Mouse (Mus musculus) spleen, postnatal 14 days (tissue): ENCODE measurements around the gene Osbpl6.

ENCODE experiments used
- DNase-seq, 2 experiments: peaks; one replicate each; pipeline ENCODE4 v3.0.0; 2021 to 2022; ENCODE audit warnings: low spot score in 2 of 2

Gene Osbpl6

DNA sequence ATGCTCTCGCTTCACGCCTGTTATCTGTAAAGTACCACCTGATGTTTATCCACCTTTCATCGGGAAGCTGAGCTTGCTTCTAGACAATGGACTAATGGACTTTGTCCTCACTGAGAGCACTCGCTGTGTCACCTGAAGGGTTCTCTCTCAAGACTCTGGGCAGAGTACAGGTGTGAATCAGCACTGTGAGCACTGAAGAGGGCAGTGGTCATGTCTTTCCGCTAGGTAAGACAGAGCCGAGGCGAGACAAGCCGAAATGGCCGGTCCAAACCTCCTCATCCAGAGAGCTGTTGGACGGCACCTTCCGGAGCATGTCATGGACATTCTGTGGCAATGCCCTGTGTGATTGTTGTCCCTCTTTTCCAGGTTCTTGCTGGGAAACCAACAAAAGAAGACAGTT is 92.6 kb downstream of the Osbpl6 start:
- no peak for DNase-seq

GRCm38 (mm10) chr2:76504122-76504839 is 98.0 kb downstream of the Osbpl6 start:
- no peak for DNase-seq

DNA sequence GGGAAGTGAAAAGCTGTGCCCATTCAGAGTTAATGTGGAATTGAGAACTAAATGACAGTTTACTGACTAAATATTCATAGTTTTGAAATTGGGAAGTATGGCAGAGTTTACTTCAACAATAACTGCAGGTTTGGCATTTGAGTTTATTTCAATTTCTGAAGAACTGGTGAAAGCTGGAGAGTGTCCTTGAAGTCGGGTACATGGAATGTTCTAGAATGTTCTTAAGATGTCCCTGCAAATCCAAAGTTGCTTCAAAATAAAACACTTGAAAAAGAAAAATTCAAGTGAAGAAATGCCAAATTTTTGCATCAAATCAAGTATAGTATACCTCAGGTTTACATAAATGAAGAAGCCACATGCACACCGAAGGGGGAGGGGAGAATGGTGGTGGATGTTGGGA is 98.7 kb downstream of the Osbpl6 start:
- no peak for DNase-seq

- no peak for DNase-seq
Measured at GRCm38 (mm10) chr2:76511281-76511721, 105.0 kb downstream of the Osbpl6 start.

GRCm38 (mm10) chr2:76512133-76512532 is 105.8 kb downstream of the Osbpl6 start:
- DNase-seq = no peak

- no peak for DNase-seq
Measured at GRCm38 (mm10) chr2:76512888-76513287, 106.6 kb downstream of the Osbpl6 start.

GRCm38 (mm10) chr2:76513296-76513695 is 107.0 kb downstream of the Osbpl6 start:
- DNase-seq = no peak

- no peak for DNase-seq
Measured at GRCm38 (mm10) chr2:76517471-76517870, 111.2 kb downstream of the Osbpl6 start.

- DNase-seq = no peak
Measured at GRCm38 (mm10) chr2:76518407-76519063, 112.2 kb downstream of the Osbpl6 start.

- no peak for DNase-seq
Measured at GRCm38 (mm10) chr2:76521585-76521984, 115.3 kb downstream of the Osbpl6 start.

GRCm38 (mm10) chr2:76524451-76524850 is 118.1 kb downstream of the Osbpl6 start:
- DNase-seq = no peak

- no peak for DNase-seq
Measured at GRCm38 (mm10) chr2:76525645-76526044, 119.3 kb downstream of the Osbpl6 start.

- DNase-seq = no peak
Measured at GRCm38 (mm10) chr2:76532490-76533126, 126.3 kb downstream of the Osbpl6 start.

GRCm38 (mm10) chr2:76534932-76535331 is 128.6 kb downstream of the Osbpl6 start:
- no peak for DNase-seq

- no peak for DNase-seq
Measured at GRCm38 (mm10) chr2:76541900-76542299, 135.6 kb downstream of the Osbpl6 start.

DNA sequence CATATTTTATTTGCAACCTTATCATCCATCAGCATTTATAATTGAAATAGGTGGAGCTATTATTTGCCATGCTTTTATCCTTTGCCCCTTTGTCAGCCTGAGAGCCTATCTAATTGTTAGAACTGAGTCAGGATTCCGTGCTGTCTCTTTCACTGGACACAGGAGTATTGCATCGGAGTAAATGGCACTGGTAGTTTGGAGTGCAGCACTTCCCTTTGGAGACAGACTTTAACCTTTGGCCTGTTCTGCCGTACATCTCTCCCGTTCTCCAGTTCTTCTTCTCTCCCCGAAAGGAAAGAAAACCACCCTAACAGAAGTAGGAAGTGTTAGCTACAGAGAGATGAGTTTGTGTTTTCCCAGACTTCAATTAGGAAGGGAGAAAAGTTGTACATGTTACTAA is 136.6 kb downstream of the Osbpl6 start:
- DNase-seq = no peak

DNA sequence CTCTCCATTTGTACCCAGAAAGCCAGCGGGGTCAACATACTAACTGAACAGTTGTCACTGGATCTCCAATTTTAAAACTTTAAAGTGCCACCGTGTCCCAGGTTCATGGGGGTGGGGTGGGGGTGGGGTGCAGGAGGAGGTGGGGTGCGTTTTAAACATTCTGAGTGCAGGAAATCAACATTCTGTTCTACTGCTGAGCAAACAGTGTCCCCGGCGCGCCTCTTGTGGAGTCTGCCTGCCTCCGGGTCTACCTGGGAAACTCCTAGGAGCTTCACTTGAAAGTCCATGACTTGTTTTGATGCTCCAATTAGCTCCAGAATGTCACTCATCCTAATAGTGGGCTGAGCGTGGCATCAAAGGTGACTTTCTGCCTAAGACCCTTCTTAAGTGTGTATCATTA is 139.2 kb downstream of the Osbpl6 start:
- no peak for DNase-seq

GRCm38 (mm10) chr2:76548171-76548570 is 141.9 kb downstream of the Osbpl6 start:
- DNase-seq = no peak

DNA sequence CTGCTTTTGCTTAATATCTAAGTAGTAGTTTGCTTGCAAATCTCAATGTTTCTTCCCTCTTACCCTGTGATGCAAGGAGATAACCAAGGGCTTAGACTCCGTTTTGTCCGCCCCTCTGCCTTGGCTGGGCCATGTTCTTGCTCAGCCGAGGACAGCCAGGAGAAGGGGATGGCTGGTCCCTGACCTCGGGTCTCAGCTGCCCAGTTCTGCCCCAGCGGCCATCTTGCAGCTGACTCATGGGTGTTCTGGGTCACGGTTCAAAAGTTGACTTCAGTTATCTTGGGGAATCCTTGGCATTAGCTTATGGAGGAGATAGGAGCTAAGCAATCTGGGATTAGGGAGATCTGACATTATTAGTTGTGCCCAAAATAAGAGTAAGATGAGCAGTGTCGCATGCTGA is 142.5 kb downstream of the Osbpl6 start:
- no peak for DNase-seq

GRCm38 (mm10) chr2:76549316-76549715 is 143.0 kb downstream of the Osbpl6 start:
- DNase-seq = no peak

DNA sequence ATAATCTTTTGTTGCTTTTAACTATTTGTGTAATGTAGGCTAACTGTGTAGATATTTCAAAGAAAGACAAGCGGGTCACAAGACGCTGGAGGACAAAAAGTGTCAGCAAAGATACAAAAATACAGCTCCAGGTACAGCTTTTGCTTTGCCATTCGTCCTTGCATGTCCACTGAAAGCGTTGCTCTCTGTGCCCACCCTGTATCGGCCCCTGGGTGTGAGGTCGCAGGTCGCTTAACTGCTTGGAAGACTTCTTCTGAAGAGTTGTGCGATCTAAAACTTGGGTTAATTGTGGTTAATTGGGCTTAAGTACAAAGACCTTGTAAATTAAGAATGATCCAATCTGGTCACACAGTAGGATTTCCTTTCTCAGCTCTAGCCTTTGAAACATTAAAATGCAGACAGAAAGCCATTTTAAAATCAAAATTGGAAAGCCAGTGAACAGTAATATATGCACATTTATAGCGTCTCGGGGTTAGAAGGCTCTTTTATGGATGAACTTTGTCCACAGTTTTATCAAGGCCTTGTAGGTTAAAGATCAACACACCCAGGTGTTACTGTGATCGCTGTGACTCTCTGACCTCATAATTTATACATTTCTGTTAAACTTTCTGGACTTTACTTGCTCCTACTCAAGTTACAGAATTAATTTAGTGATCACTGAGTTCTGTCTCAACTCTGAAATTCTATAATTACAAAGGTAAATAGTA is 149.7 kb downstream of the Osbpl6 start:
- no peak for DNase-seq

DNA sequence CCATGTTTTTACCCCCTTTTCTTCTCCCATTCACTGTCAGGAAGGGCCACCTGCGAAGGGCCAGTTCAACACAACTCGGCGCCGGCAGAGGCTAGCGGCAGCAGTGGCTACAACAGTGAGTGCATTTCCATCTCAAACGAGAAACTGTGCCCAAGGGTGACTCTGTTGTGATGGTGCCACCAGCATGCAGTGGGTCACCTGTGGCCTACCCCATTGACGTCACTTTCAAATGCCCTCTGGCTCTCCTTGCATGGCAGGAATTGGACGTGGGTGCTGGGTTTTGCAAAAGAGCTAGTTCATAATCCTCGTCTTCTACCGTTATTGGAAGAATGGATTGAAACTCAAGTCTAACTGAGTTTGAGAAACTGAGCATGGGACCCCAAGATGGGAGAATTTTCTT is 153.8 kb downstream of the Osbpl6 start:
- DNase-seq = no peak
